Mouse (Mus musculus): ENCODE data around the gene Lsmem1.

DNA sequence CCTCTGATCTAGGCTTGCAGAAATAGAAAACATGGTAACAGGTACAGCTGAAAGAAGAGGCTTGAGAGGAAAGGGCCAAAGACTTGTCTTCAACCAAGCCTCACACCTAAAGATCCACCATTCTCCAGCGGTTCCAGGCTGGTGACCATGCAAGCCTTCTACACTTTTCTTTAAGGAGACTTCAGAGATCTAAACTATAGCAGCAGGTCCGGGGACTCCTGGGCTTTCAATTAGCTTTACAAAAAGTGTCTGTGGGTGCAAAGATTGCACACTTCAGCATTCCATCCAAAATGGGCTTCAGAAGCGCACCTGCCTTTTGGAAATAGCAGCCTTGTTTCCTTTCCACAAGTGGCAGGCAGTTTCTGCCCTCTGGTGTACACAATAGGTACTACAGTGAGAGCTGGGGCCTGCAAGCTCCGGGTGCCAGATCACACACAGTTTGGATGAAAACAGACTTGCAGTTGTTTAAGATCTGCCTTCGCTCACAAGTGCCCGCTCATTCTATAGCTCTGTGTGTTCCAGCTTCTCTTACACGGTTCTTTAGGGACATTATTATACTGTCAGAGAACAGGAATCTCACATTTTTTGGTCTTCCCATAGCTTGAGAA is 609 bp upstream of the Lsmem1 start:
- no peak for TF ChIP-seq POLR2A (IDR thresholded peaks at IDR 0.05; ENCODE audit: borderline replicate concordance, insufficient read depth, low read length)
- TF ChIP-seq CTCF (IDR thresholded peaks at IDR 0.05; ENCODE audit: borderline replicate concordance, insufficient read depth, low read depth, low read length), result peak; percentile 74

Data from cerebellum, adult 2 months (tissue).